ENCODE assay signal across 10 mouse cellular contexts in genomic region chr5:24337366-24337765, GRCm38 (mm10). TPM values are rescaled to one million over a fixed set of nuclear protein-coding genes. Genes with fewer than 3 reads are reported as not detected.
A peak's percentile ranks its signal among the peaks of the same experiment; 100 is the strongest.
DNase-seq lines count a peak whose midpoint lies in the region; ATAC-seq and TF ChIP-seq lines count a peak whose summit lies in the region.
"Had no signal": no experiment of that assay in that cellular context is flagged by ENCODE, and none has a peak within 500 bp of the region (broad histone marks: within the 10 kb centered on the region; RNA-seq: fewer than 3 reads in every experiment).

No protein-coding gene starts in this region.

- whole genome bisulfite sequencing in embryonic facial prominence, embryonic 12.5 days: 22% methylated on average over 9 of the region's 9 CpGs
- WGBS in embryonic facial prominence, embryonic 10.5 days: 29% methylated on average over 9 of the region's 9 CpGs
- 43% methylated on average over 9 of the region's 9 CpGs for WGBS in intestine, postnatal 0 days

- H3K4me1 ChIP-seq in embryonic facial prominence, embryonic 12.5 days: peaks cover 18% of the 10 kb centered on the region; the same call in 1 of the 2 replicates
- H3K4me1 ChIP-seq in embryonic facial prominence, embryonic 10.5 days: peaks cover 39% of the 10 kb centered on the region
- H3K4me1 ChIP-seq in intestine, postnatal 0 days (replicated peaks; ENCODE audit: control insufficient read depth, insufficient read depth, low read length): 0 out of 2 replicates have a peak, but pooled peaks cover 3% of the 10 kb centered on the region
- H3K4me1 ChIP-seq: limb, embryonic 12.5 days had no signal

- no peak overlapping the region for H3K4me3 ChIP-seq in embryonic facial prominence, embryonic 12.5 days
- H3K4me3 ChIP-seq in embryonic facial prominence, embryonic 10.5 days: no peak overlapping the region
- H3K4me3 ChIP-seq in intestine, postnatal 0 days (ENCODE audit: low read depth, low read length): no peak overlapping the region
- H3K4me3 ChIP-seq: forebrain, embryonic 15.5 days; limb, embryonic 12.5 days had no signal

- intact Hi-C loops in left cerebral cortex, postnatal 14 days (cut with DNase I): no loop called here

- ATAC-seq in embryonic facial prominence, embryonic 12.5 days (ENCODE audit: insufficient number of reproducible peaks, insufficient read depth, low FRiP score, low TSS enrichment): no peak
- ATAC-seq in intestine, postnatal 0 days: no peak
- ATAC-seq: forebrain, embryonic 15.5 days had no signal

- no peaks in the 10 kb centered on the region for H3K36me3 ChIP-seq in embryonic facial prominence, embryonic 12.5 days
- no peaks in the 10 kb centered on the region for H3K36me3 ChIP-seq in embryonic facial prominence, embryonic 10.5 days (replicated peaks)
- H3K36me3 ChIP-seq in intestine, postnatal 0 days (ENCODE audit: control insufficient read depth, insufficient read depth): no peaks in the 10 kb centered on the region
- H3K36me3 ChIP-seq: forebrain, embryonic 15.5 days; limb, embryonic 12.5 days had no signal

- H3K9me3 ChIP-seq in embryonic facial prominence, embryonic 12.5 days: no peaks in the 10 kb centered on the region
- no peaks in the 10 kb centered on the region for H3K9me3 ChIP-seq in embryonic facial prominence, embryonic 10.5 days
- H3K9me3 ChIP-seq in intestine, postnatal 0 days (ENCODE audit: control insufficient read depth): no peaks in the 10 kb centered on the region
- H3K9me3 ChIP-seq: forebrain, embryonic 15.5 days; limb, embryonic 12.5 days had no signal

- no peak overlapping the region for H3K4me2 ChIP-seq in embryonic facial prominence, embryonic 12.5 days (replicated peaks)
- no peak overlapping the region for H3K4me2 ChIP-seq in intestine, postnatal 0 days (replicated peaks; ENCODE audit: low read depth)
- H3K4me2 ChIP-seq: forebrain, embryonic 15.5 days; limb, embryonic 12.5 days had no signal

- peak; percentile 30; the same call in 1 of the 2 replicates for TF ChIP-seq CTCF in intestine, postnatal 0 days (IDR thresholded peaks at IDR 0.05; ENCODE audit: low read depth)

- H3K27ac ChIP-seq in embryonic facial prominence, embryonic 12.5 days: 0 out of 2 replicates have a peak overlapping the region, but pooled peaks have one; percentile 13
- no peak overlapping the region; the same call in 1 of the 2 replicates for H3K27ac ChIP-seq in embryonic facial prominence, embryonic 10.5 days (replicated peaks)
- no peak overlapping the region for H3K27ac ChIP-seq in intestine, postnatal 0 days (ENCODE audit: low read depth, low read length)
- H3K27ac ChIP-seq: forebrain, embryonic 15.5 days; limb, embryonic 12.5 days had no signal

- DNase-seq in embryonic facial prominence, embryonic 10.5 days (ENCODE audit: low spot score): no peak
- DNase-seq in retina, embryonic 14.5 days (ENCODE audit: low spot score): peak; percentile 34
- no peak for DNase-seq in retina, postnatal 1 day
- no peak for DNase-seq in left cerebral cortex, postnatal 14 days (ENCODE audit: low spot score in 2 of 2)
- no peak for DNase-seq in thymus, postnatal 25 days
- no peak for DNase-seq in left cerebral cortex, adult 8-10 months (ENCODE audit: low spot score in 2 of 2)

- 0 out of 2 replicates have a peak, but pooled peaks cover 4% of the 10 kb centered on the region for H3K27me3 ChIP-seq in embryonic facial prominence, embryonic 12.5 days
- peaks cover 6% of the 10 kb centered on the region; the same call in 1 of the 2 replicates for H3K27me3 ChIP-seq in embryonic facial prominence, embryonic 10.5 days (replicated peaks; ENCODE audit: low read depth, poor library complexity, severe bottlenecking)
- no peaks in the 10 kb centered on the region for H3K27me3 ChIP-seq in intestine, postnatal 0 days (replicated peaks; ENCODE audit: control insufficient read depth, insufficient read depth, low read length)
- H3K27me3 ChIP-seq: forebrain, embryonic 15.5 days; limb, embryonic 12.5 days had no signal

- H3K9ac ChIP-seq in embryonic facial prominence, embryonic 12.5 days: no peak overlapping the region
- no peak overlapping the region for H3K9ac ChIP-seq in intestine, postnatal 0 days (ENCODE audit: low read depth, low read length)
- H3K9ac ChIP-seq: forebrain, embryonic 15.5 days; limb, embryonic 12.5 days had no signal

RNA-seq across cellular contexts. Expression of gene Kcnh2, which starts 14.0 kb away (rescaled TPM):
- 4.5 and 5.2 TPM in 2 replicates for polyA plus RNA-seq in embryonic facial prominence, embryonic 12.5 days (2016; fragmentation: Nextera tagmentation; extraction: Ambion mirVana)
- polyA plus RNA-seq in embryonic facial prominence, embryonic 10.5 days (2016; fragmentation: Nextera tagmentation; extraction: Ambion mirVana): 10.9 and 13.7 TPM in 2 replicates
- polyA plus RNA-seq in intestine, postnatal 0 days (2015; fragmentation: Nextera tagmentation; extraction: Ambion mirVana): 3.0 and 3.1 TPM in 2 replicates
- 10 to 100 TPM; 19.9 to 22.1 TPM for total RNA-seq in left cerebral cortex, postnatal 14 days (2021)
- total RNA-seq in left cerebral cortex, adult 8-10 months (2022): 10 to 100 TPM; 33.4 to 38.9 (median 37.6) TPM

RNA-seq across cellular contexts. Expression of gene Nos3, which starts 27.2 kb away (rescaled TPM):
- 6.7 and 7.6 TPM in 2 replicates for polyA plus RNA-seq in embryonic facial prominence, embryonic 12.5 days (2016; fragmentation: Nextera tagmentation; extraction: Ambion mirVana)
- polyA plus RNA-seq in embryonic facial prominence, embryonic 10.5 days (2016; fragmentation: Nextera tagmentation; extraction: Ambion mirVana): 7.6 and 7.7 TPM in 2 replicates
- 3.5 and 3.7 TPM in 2 replicates for polyA plus RNA-seq in intestine, postnatal 0 days (2015; fragmentation: Nextera tagmentation; extraction: Ambion mirVana)
- total RNA-seq in left cerebral cortex, postnatal 14 days (2021): 10 to 100 TPM; 10.2 to 12.1 TPM
- 1 to 10 TPM; 5.8 to 8.0 (median 6.9) TPM for total RNA-seq in left cerebral cortex, adult 8-10 months (2022)

RNA-seq across cellular contexts. Expression of gene Atg9b, which starts 54.6 kb away (rescaled TPM):
- polyA plus RNA-seq in embryonic facial prominence, embryonic 12.5 days (2016; fragmentation: Nextera tagmentation; extraction: Ambion mirVana): 0.36 and 0.47 TPM in 2 replicates
- 0.69 and 0.83 TPM in 2 replicates for polyA plus RNA-seq in embryonic facial prominence, embryonic 10.5 days (2016; fragmentation: Nextera tagmentation; extraction: Ambion mirVana)
- 0.42 and 0.61 TPM in 2 replicates for polyA plus RNA-seq in intestine, postnatal 0 days (2015; fragmentation: Nextera tagmentation; extraction: Ambion mirVana)
- 1 to 10 TPM; 2.1 to 3.4 TPM for total RNA-seq in left cerebral cortex, postnatal 14 days (2021)
- 1 to 10 TPM; 4.7 to 5.8 (median 5.1) TPM for total RNA-seq in left cerebral cortex, adult 8-10 months (2022)

RNA-seq across cellular contexts. Expression of gene Abcb8, which starts 56.1 kb away (rescaled TPM):
- polyA plus RNA-seq in embryonic facial prominence, embryonic 12.5 days (2016; fragmentation: Nextera tagmentation; extraction: Ambion mirVana): 44.6 and 46.2 TPM in 2 replicates
- 53.6 and 57.2 TPM in 2 replicates for polyA plus RNA-seq in embryonic facial prominence, embryonic 10.5 days (2016; fragmentation: Nextera tagmentation; extraction: Ambion mirVana)
- polyA plus RNA-seq in intestine, postnatal 0 days (2015; fragmentation: Nextera tagmentation; extraction: Ambion mirVana): 40.4 and 40.9 TPM in 2 replicates
- 10 to 100 TPM; 46.7 to 51.4 TPM for total RNA-seq in left cerebral cortex, postnatal 14 days (2021)
- total RNA-seq in left cerebral cortex, adult 8-10 months (2022): 10 to 100 TPM; 54.5 to 65.4 (median 58.7) TPM
